Mouse (Mus musculus): Measurements from ENCODE around the gene Tcaf1. TPM values are rescaled to one million over a fixed set of nuclear protein-coding genes. Genes with fewer than 3 reads are reported as not detected.

Tcaf1 gene
- total RNA-seq (2021), result 100 to 1,000 TPM; 217 to 234 TPM

DNA sequence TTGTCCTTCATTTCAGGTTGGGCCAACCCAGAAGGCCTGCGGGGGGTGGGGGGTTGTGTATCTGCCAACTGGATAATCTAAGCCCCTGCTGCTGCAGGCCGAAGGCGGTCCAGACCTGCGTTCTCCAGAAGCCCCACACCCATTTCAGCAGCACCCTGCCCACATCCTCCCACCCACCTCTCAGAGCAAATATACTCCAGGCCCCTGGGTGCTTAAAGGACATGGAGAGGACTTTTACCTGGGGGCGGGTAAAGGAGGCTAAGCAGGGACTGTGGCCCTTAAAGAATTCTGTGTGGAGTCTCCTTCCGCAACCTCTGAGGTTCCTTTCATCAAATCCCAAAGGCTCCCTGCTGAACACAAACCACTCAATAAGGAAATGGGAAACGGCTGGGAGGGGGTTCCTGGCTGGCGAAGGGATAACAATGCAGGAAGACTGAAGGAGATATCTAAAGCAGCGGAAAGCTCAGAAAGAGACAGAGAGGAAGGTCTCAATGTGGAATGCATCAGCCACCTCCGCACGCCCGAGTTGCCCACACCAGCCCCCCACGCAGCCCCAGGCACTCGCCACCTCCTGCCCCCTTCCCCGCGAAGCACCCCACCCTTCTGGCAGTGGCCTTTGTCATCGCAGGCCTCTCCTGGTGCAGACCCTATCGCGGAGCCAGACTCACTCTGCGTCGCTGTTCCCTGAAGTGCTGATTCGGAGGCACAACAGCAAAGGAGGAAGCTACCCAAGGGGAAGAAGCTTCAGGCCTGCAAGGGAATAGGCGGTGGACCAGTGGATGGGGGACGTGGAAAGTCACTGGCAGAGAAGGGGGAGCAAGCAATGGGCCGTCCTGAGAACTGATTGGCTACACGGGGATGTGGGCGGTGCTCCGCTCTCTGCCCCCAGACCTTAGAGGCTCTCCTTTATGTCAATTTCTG is at the start of gene Tcaf1:
Tcaf1 (minus strand) TSS at position 798 of the 921 bp plus-strand sequence.
- intact Hi-C loops (cut with DNase I), result no loop called here
- DNase-seq (ENCODE audit: low spot score in 2 of 2), result peak; percentile 88 to 89

DNA sequence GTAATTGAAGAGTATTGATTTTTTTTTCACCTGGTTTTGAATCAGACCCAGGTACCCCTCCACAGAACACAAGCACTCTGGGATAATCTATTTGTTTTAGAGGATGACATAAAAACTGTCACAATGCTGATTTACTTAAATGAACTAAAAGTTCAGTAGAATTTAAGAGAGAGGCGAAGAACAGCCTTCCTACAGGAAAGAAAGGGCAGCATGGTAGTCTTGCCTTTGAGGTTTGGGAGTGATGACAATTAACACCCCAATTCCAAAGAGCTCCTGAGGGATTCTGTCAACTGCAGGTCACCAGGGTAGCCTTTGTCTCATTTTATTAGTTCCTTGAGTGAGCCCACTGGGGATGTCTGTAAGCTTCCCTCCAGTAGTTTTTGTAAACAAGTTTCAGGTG is 46.2 kb upstream of the Tcaf1 start, which contains the start of gene Olfr38:
Olfr38 (plus strand) TSS at position 301 of the 400 bp plus-strand sequence.
- DNase-seq (ENCODE audit: low spot score in 2 of 2), result no peak

DNA sequence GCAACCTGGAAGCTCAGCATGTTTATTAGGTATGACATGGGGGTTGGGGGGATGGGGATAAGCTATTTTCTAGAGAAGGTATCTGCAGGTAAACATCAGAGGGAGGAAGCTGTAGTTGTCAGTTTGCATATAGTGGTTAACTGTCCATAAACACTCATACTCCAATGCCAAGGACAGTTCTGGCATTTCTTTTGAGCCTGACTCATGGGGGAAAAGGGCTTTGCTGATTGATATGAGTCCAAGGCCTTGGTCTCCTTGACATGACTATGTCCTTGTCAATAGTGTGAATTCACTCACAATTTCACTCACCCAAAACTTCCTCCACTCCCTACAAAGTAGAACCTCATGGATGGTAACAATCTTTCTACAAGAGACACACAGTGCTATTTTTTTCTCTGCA is 38.0 kb upstream of the Tcaf1 start:
- no peak for DNase-seq (ENCODE audit: low spot score in 2 of 2)

More for the DNA sequence above, 46.2 kb upstream of the Tcaf1 start, which contains the start of gene Olfr38:
- intact Hi-C loops (cut with DNase I), result no loop called here

DNA sequence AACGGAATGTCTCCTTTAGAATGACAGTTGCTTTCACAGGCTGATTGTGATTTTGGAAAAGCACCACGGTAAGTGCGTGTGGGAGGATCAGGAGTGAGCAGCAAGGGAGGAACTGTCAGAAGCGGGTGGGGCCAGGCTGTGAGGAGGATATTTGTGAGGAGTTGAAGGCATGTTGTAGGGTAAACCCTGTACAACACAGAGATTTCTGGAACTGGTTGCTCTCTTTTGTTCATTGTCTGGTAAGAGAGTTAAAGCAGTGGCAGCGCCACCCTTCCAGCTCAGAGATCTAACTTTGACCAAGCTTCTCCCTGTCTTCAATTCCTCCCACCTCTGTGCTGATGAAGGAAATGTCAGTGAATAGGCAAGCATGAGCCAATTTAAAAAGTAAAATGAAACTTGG is 32.4 kb upstream of the Tcaf1 start:
- no peak for DNase-seq (ENCODE audit: low spot score in 2 of 2)
- intact Hi-C loops (cut with DNase I), result no loop called here

More for the DNA sequence above, 38.0 kb upstream of the Tcaf1 start:
- intact Hi-C loops (cut with DNase I), result no loop called here

DNA sequence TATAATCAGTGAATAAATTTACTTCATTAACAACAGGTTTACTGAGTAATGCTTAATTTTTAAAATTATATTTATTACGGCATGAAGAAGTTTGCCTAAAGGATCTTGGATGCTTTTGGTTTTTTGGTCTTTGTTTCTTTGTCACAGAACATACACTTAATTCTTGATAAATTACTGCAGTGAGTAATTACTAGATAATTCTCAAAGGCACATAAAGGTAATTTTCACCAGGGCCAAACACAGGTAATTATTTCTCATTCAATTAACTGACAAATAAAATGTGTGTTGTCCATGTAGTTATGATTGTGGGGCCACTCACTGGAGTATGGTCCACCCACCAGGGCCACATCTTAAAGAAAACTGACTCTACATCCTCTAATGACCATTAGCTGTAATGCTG is 29.2 kb upstream of the Tcaf1 start, which contains the start of gene Olfr453:
Olfr453 (plus strand) TSS at position 301 of the 400 bp plus-strand sequence.
- no peak for DNase-seq (ENCODE audit: low spot score in 2 of 2)

DNA sequence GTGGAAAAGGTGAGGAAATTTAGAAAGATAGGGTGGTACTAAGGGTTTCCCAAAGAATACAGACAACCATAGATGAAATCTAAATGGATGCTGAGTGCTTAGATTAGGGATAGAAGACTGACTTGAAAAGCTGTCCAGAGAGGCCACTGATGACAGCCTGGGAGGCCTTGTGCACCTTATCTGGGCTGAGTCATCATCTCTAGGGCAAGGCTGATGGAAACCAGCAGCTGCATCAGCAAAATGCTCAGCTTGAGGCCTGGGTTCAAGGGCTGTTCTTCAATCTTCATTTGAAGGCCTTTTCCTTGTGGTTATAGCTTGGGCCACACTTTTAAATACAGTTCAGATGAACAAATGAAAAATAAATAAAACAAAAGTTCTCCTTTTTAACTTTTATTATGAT is 8.1 kb upstream of the Tcaf1 start:
- no peak for DNase-seq (ENCODE audit: low spot score in 2 of 2)
- intact Hi-C loops (cut with DNase I), result no loop called here

More for the DNA sequence above, 29.2 kb upstream of the Tcaf1 start, which contains the start of gene Olfr453:
- intact Hi-C loops (cut with DNase I), result no loop called here

DNA sequence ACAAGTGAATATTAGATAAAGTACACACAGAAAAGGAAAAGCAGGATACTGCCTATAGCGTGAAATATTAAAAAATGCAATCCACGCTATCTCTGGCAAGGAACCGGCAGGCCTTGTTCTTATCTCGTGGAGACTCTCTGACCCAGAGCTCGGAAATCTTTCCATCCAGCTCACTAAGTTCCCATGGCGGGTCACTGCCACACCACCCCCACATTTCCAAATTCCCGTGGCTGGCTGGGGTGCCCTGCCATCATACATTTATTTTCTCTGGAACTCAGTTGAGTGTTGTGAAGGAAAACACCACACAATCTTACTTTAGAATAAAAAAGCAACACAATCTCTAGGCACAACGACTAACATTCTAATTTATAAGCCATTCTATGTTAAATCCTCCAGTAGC is 4.8 kb upstream of the Tcaf1 start:
- DNase-seq (ENCODE audit: low spot score in 2 of 2), result no peak
- intact Hi-C loops (cut with DNase I), result no loop called here

DNA sequence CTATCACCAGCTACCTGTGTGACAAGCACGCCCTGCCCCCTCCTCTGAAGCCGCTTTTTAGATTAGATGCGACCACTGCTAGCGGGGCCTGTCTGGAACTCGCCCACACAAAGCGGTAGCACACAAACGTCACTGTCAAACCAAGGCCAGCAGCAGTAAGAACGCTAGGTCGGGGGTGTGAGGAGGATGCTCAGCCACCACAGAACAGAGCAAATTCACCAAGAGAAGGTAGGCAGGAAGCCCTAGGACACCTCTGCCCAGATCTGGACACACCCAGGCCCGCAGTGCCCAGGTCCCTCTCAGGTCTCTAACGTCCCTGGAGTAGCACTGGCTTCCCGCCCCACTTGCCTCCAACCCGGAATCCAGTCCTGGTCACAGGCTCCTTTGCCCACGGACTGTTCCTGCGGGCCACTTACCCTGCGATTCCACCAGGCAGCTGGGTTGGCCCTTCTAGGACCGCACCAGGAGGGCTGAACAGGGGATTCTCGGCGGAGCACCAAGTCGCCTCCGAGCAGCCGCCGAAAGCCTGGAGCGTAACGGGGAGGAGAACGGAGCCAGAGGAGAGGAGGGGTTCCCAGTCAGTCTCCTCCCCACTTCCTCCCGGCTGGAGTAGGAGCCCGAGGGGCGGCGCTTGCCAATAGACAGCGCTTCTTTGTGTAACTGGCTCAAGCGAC is 17.2 kb downstream of the Tcaf1 start:
- intact Hi-C loops (cut with DNase I), result no loop called here
- peak; percentile 83 for DNase-seq (ENCODE audit: low spot score in 2 of 2)

DNA sequence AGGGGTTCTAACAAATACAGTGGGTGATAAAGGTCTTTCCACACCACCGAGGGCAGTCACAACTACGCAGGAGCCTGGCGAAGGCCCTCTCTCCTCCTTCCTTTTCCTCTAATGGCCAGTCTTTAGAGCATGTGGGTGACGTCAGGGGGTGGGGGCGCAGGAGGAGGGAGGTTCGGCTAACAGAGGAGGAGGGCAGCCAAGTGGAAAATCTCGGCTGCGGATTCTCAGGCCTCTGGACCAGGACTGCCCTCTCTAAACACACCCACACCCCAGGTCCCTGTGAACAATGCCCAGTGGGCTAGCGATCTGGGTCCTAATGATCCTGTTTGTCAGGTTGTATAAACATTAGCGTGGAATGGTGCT is 17.8 kb downstream of the Tcaf1 start:
- intact Hi-C loops (cut with DNase I), result no loop called here

DNA sequence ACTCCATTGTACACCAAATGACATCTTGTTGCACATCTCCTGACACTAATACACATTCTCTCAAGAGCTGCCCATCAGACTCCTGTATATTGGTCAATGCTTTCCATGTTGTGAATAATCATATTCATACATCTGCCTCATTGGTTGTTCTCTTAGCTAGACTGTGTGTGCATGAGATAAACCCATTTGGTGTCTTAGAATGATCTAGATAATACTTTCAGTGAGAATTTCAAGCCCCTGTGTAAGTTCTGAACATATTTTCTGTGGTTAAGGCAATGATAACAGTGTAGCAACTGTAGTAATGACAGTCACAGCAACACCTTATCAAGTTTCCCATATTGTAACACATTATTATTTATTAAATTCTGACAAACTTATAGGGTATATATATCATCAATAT is 20.1 kb downstream of the Tcaf1 start:
- intact Hi-C loops (cut with DNase I), result no loop called here

More for the DNA sequence above, 17.8 kb downstream of the Tcaf1 start:
- DNase-seq (ENCODE audit: low spot score in 2 of 2), result peak; percentile 70 to 73

DNA sequence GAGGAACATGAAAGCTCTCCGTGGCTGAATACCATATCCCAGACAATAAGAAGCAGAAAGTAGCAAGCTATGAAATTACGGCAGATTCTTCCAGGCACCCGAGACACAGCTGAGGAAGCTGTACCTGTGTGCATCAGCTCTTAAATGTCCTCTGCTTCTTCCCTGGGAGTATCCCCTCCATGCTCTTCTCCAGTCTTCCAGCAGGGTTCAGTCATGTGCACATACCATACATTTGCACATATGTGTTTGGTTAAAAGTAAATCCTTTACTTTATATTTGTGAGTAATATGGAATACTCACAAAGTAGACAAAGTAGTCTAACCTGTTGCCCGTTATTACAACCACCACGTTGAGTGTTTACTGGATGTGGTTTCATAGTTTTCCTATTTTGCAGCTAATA is 22.0 kb downstream of the Tcaf1 start:
- intact Hi-C loops (cut with DNase I), result no loop called here
- no peak for DNase-seq (ENCODE audit: low spot score in 2 of 2)

More for the DNA sequence above, 20.1 kb downstream of the Tcaf1 start:
- no peak for DNase-seq (ENCODE audit: low spot score in 2 of 2)

DNA sequence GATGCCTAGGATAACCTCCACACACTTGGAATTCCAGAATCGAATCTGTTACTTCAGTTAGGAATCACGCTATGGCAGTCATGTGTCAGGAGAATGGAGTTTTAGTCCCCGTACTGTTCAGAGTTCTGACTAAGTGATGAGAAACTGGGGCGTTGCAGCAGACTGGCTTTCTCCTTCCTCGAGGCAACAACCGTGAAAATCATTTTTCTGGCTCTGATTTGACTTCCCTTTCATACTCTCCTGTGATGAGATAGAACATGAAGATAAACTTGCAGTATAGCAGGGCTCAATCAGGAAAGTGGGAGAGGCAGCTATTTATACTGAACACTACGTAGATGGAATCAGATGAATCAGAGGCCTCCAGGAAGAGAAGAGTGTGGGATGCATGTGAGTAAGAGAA is 29.8 kb downstream of the Tcaf1 start:
- no peak for DNase-seq (ENCODE audit: low spot score in 2 of 2)
- intact Hi-C loops (cut with DNase I), result no loop called here

DNA sequence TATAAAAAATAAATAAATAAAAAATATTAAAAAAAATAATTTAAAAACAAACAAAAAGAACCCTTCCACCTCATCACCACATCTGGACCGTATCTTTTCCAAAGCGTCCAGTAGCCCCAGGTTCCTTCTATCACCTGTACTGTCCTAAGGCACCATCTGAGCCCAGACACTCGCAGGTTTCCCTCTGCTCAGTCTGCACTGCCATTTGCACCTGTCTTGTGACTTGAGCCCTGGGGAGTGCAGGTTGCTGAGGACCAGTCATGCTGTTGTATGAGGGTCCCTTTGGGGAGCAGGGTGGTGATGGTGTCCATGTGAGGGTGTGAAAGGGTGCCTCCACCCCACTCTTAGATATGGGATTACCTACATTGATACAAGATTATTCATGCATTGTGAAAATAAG is 33.9 kb downstream of the Tcaf1 start:
- DNase-seq (ENCODE audit: low spot score in 2 of 2), result no peak
- intact Hi-C loops (cut with DNase I), result no loop called here

DNA sequence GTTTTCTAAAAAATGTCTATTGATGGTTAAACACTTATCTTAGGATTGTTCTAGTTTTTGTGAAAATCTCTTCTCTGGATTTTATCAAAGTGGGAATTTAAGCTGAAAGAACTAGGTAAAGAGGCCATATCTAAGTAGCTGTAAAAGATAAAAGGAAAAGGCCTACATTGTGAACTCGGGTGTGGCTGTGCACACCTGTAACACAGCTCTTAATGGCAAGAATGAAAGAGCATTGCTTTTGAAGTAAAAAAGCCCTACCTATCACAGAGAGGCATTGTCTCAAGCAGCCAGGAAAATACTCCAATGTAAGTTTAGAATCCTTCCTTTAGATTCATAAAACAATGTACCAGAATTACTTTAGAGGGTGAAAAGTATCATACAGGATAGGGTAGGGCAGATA is 38.1 kb downstream of the Tcaf1 start:
- no peak for DNase-seq (ENCODE audit: low spot score in 2 of 2)
- intact Hi-C loops (cut with DNase I), result no loop called here

DNA sequence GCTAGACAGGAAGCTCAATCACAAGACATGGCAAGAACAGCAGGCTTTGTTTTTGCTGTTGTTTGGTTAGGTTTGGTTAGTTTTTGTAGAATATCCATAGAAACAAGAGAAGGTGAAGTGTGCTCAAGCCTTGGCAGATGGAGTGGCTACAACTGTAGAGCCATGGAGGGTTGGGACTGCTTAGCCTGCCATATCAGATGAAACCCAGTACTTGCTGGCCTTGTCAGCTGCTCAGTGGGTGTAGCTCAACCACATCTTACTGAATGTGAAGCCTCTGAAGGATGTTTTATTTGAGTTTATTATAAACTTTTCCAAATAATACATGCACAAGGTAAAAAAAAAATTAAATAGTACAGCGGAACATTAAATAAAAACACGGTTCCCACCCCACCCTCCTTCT is 42.2 kb downstream of the Tcaf1 start:
- intact Hi-C loops (cut with DNase I), result no loop called here
- DNase-seq (ENCODE audit: low spot score in 2 of 2), result no peak

DNA sequence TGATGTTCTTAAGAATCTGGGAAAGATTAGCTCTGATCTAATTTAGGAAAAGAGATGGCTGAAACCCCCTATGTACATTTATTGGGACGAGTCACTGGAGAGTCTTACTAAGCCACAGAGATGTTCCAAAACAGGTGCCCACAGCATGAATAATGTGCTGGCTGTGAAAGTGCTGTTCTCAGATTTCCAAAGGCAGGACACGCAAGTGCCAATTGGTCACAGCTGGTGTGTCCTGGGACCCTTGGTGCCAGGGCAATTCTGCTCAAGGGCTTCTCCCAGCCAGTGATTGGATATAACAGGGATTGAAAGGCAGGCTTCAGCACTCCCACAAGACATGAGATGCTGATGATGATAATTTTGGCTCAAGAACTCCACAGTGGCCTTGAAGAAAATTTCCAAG is 48.1 kb downstream of the Tcaf1 start:
- DNase-seq (ENCODE audit: low spot score in 2 of 2), result no peak
- intact Hi-C loops (cut with DNase I), result no loop called here

DNA sequence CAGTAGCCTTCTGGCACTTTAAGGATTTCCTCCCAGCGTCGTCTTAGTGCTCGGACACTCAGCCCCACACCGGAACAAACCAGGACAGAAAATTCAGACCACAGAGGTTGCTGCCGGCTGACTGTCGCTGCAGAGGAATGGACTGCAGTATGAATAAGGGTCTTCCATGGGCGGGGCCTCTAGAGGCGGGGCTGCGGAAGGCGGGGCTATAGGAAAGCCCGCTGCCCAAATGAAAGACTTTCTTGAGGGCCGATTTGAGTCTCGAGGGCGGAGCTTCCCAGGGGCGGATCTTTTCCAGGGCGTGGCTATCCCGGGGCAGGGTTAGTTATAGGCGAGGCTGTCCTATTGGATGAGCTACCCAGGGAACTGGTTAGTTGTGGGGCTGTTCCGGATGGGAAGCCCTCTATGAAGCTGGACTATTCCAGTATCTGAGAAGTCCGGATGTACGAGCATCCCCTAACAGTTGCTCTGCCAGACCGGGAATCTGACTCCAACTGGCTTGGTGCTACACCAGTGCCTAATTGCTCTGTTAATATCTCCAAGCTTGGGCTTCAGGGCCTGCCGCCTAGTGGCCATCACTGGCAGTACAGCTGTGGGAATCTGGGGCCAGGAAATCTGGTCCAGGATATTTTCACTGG is 64.9 kb downstream of the Tcaf1 start, which contains the start of gene Tcaf2:
Tcaf2 (minus strand) TSS at position 343 of the 638 bp plus-strand sequence.
- intact Hi-C loops (cut with DNase I), result no loop called here

DNA sequence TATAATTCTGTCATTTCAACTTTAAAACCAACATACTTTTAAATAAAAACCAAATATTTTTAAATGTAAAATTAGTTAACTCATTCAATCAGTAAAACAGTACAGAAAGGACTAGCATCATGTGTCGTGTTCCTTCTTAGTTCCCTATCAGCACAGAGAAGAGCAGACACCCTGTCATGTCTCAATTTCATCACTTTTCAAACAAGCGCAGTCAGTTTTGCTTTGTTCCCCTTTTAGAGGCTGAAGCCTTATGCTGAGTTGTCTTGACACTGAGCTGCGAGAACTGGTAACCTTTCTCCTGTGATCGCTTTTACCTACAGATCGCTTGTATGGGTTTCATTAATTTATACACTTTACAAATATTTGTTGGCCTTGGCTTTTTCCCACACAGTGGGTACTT is 75.5 kb downstream of the Tcaf1 start:
- no peak for DNase-seq (ENCODE audit: low spot score in 2 of 2)
- intact Hi-C loops (cut with DNase I), result no loop called here

More for the DNA sequence above, 64.9 kb downstream of the Tcaf1 start, which contains the start of gene Tcaf2:
- peak; percentile 46 to 49 for DNase-seq (ENCODE audit: low spot score in 2 of 2)

DNA sequence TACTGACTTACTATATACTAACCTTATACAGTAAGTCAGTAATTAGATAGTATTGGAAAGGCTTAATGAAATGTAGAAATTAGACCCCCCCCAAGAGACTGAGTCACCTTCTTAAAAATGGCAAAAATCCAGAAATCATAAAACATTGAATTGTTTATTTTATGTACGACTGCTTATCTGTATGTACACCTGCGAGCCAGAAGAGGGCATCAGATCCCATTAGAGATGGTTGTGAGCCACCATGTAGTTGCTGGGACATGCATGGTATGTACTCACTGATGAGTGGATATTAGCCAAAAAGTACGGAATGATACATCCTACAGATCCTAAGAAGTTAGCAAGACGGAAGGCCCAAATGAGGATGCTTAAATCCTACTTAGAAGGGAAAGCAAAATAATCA is 78.5 kb downstream of the Tcaf1 start:
- DNase-seq (ENCODE audit: low spot score in 2 of 2), result no peak
- intact Hi-C loops (cut with DNase I), result no loop called here

All from left cerebral cortex, postnatal 36 days (tissue).